Mouse (Mus musculus) layer of hippocampus, postnatal 25 days (tissue): ENCODE results near the gene Pard3. TPM values are rescaled to one million over a fixed set of nuclear protein-coding genes. Genes with fewer than 3 reads are reported as not detected.

Experiments
- DNase-seq, 2 experiments: peaks; one replicate each; pipeline ENCODE4 v3.0.0; 2022; ENCODE audit warnings: mixed read lengths in 2 of 2, low spot score in 1 of 2; ENCODE audit errors: extremely low spot score in 1 of 2
- total RNA-seq, 2 experiments: library from RNA; stranded (reverse); gene quantifications; 2 replicates each; pipeline ENCODE4 v1.2.3; 2021

The Pard3 gene
- total RNA-seq, 2 experiments from 2014 or later = 21.8 to 22.7 TPM

DNA sequence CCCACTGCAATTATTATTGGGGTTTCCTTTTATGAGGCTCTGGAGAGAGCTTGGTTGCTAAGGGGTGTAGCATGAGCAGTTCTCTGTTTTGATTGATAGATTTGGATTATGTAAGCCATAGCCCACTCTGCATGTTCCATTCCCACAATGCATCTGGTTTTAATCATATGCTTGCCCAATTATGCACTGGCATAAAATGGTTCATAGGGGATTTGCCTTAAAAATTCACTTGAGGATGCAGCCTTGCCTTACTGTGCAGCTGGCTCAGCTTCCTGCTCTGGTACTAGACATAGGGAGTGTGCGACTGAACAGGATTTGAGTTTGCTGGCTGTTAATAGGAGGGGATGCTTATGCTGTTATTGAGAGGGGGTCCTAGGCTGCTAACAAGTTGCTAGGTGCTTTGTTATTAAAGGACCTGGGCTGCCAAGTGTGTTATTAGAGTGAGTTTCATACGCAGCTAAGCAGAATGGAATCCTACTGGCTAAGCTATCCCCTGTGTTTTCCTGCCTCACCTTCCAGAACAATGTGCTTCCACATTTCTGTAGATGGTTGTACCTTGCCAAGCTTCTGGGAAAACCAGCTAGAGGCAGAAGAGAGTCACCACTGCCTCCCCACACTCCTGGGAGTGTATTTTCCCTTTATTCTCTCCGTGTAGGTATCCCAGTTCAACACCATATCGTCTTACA lies 151.2 kb downstream of the Pard3 start:
- no peak for DNase-seq

DNA sequence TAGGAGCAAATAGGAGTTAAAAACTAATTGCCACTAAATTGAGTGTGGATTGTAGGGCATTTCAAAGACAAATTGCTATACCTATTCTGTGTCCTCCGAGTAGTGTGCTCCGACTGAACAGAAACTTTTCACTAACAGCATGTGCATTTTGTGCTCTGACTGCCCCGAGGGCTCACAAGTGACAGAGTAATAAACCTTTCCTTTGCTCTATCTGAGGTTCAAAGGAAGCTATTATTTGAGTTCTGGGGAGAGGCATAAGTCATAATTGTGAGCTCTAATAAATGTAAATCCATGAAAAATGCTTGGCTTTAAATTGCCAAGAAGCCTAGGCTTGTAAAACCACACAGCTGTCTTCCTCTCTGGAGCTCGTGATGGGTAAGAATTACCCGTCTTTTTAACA lies 156.5 kb downstream of the Pard3 start:
- DNase-seq = no peak

DNA sequence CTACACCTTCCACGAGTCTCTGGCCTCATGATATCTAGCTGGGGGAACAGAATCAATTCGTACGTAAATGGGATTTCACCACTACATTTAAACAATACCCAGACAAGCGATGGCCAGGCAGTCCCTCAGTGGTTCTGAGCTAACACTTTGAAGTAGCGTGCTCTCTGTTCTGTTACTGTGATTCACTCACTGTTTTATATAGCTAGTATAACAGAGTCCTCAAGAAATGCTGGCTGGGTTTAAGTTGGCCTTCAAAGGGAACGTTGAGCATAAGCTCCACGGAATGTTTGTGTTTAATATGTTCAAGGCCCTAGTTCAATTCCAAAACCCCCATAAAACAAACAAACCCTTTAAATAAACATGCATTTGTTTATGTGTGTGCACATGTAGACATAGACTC lies 156.9 kb downstream of the Pard3 start:
- DNase-seq = no peak

DNA sequence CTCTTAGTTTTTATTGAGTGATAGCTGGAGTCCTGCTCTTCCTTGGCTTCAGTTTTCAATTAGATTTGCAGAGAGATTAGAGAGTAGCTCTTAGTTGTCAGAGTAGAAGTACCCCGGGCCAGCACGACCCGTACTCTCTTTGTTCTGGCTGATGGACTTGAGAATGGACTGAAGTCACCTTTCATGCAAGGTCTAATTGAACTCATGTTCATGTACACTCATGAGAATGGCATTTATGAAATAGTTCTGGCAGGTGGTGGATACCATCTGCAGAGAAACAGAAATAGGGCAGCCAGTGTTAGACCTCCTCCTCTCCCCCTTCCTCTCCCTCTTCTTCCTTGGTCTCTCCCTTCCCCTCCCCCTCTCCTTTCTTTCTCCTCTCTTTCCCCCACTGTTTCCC lies 158.7 kb downstream of the Pard3 start:
- no peak for DNase-seq

DNA sequence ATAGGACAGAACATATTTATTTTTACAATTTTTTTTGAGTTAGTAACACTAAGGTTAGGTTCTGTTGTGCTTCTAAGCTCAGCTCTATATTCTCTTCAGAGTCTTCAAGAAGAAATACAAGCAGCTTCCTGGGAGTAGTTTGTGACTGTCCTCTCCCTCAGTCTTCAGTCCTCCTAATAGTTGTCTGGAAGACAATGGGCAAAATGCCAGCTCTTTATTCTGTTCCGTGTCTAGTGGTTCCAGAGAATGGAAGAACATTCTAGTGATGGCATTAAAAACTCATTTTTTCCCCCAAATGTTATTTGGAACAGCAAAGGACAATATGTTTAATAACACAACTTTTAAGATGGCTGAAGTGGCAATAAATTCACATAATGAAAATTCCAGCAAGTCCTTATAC lies 163.3 kb downstream of the Pard3 start:
- no peak for DNase-seq

DNA sequence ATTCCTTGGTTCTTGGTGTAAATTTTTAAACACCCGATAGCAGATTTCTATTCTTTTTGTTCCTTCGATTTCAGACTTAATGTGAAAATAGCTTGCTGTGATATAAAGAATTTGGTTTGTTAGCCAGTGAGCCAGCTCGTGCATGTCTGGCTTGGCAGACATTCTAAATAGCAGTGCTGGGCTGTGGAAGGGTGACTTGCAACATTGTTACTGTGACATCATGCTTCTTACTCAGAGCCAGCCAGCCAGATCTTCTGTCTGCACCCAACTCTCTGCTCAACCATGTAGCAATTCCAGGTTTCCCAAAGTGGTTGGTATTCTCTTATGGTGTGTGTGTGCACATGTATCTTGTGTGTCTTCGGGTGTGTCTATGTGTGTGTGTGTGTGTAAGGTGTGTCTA lies 163.7 kb downstream of the Pard3 start:
- DNase-seq = no peak

DNA sequence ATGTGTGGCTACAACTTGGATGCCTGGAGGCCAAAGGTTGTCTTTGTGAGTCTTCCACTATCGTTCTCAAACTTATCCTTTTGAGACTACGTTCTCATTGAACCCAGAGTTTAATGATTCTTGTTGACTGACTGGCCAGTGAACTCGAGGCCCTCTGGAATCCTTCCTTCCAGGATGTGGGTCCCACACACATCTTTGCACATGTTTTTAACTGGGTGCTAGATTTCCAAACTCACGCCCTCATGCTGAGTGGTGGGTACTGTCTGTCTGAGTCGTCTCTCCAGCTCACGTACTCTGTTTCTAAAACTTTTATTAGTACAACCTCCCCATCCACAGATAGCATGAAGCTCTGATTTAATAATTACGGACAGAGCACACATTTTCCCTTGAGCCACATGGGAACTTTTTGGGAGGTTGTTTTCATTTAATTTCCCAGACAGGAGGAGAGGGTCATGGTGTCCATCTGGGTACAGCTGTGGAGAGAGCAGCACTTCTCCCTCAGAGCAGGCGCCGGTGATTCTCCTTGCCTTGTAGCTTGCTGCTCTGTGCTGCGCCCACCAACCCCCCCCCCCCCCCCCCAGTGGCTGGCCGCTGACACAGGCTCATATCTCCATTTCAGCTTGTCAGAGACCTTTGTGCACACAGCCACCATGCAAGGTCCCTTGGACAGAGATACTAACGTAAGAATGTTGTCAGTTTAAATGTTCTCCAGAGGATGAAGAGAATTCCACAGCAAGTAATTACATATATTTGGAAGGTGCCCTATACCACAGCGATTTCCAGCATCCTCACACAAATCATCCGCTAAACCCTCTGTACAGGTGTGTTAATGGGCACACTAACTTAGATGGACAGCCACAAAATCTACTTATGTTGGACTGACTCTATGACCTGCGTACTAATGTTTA lies 165.9 kb downstream of the Pard3 start:
- no peak for DNase-seq

DNA sequence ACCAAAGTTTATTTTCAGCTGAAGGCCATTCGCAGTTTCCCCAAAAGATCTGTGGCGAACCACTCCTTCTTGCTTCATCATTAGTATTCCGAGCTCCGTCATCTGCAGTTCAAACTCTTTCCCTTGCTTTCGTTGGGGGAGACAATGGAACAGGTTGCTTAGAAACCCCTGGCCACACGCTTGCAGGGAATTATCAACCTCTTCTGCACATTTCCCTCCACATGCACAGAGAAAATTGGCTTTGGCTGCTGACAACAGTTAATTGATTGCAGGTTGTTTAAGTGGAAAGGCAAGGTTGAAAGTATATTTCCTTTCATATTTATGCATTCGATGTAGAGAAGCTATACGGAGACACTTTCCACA lies 166.5 kb downstream of the Pard3 start:
- no peak for DNase-seq

DNA sequence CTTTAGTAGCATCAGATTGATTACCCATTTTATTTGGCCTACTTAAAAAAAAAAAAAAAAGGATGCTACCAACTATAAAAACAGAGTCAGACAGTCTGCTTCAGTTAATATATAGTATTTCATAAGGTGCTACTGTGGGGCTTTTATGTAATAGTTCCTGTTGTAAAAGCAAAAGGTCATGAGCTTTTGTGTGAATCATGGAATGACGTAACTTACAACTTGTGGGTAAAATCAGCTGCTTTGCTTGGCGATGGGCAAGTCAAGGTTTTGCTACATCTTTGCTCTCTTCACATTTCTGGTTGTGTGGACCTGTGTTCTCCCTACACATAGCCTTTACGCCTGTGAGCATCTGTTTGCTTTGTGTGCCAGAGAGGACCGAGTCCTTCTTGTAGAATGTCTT lies 179.7 kb downstream of the Pard3 start:
- DNase-seq = no peak

DNA sequence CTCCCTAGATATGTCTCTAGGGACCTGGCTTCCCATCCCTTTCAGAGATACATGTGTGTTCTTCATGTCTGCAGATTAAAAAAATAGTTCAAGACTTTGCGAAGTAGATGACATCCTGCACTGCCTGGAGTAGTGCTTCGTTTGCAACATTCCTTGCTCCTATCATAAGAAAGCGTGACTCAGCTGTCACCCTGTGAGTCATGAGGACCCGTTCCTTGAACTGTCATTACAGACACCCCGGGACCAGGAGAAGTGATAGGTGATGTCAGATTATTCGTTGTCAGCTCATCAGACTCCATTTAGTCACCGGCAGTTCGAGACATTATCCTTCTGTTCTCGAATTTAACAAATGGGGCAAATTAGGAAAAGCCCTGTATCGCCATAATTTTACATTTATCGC lies 180.1 kb downstream of the Pard3 start:
- no peak for DNase-seq

DNA sequence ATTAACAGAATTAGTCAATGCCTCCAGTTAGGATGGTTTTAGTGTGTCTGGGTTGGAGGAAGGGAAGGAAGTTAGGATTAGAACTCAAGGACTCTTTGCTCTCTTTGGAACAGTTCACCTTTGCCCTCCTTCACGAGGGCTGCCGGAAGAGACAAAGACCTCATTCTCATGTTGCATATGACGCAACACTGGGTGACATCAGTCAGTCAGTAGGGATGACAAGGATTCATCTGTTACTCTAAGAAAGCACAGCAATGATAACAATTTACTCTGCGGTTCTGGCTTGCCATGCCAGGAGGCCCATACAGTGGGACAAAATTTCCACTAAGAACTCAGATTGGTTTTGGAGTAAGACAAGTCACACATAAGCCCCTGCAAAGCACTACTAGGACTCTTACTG lies 187.1 kb downstream of the Pard3 start:
- DNase-seq = no peak

DNA sequence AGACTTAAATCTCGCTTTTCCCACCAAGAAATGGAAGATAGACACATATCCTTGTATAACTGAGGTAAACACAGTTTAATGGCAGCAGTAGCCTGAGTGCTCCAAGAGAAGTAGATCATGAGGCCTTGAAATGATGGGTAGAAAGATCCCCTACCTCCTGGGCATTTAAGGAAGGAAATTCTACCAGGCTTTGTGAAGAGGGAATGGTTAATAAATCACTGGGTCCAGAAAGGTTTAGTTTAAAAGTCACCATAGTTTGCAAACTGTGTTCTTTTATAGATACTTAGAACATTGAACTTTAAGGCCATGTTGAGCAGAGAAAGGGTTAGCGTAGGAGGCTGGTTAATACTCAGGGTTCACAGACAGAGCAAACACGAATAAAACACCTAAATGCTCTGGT lies 187.8 kb downstream of the Pard3 start:
- DNase-seq = no peak

DNA sequence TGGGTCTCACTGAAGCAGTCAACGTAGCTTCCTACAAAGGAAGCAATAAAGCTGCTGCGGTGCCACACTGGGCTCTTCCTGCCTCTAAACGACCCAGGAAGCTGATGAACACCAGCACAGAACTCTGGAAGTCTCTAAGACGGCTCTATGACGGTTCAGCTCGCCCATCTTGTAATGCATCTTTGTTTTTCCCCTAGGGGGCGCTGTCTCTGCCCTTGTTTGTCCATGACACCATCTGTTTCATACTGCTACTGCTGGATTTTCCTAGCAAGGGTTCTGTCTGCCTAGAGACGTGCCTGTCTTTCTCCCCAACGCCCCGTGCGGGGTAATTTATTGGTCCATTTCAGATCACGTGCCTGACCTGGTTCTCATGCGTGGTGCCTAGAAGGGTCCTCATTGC lies 188.3 kb downstream of the Pard3 start:
- no peak for DNase-seq

DNA sequence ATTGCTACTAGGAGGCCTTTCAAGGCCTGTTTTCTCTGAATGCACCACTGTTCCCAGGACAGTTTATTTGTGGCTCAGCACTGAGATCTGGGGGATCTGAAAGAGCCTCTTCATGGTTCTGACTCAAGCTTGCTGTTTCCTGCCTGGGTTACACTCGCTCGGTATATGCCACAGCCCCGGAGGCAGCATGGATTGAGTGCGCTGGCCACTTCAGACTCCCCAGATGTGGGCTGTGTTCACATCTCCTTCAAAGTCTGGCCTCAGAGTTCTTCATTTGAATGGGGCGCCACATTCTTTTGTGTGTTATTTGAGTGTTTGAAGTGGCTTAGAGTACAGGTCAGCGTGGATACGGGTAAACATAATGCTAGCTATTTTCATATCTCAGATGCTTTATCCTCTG lies 190.9 kb downstream of the Pard3 start:
- no peak for DNase-seq

DNA sequence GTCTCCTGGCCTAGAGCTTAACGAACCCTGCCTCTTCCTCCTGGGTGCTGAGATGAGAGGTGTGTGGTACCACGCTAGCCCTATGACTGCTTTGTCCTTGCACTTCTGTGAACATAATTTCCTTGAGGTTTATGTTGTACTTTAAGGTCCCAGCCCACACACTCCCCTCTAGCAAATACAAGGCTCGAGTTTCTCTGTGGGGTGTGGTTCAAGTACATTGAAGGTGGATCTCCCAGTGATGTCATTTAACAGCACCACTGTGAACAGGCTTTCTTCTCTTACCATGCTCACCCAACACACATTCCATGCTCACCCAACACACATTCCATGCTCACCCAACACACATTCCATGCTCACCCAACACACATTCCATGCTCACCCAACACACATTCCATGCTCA lies 193.4 kb downstream of the Pard3 start:
- no peak for DNase-seq

DNA sequence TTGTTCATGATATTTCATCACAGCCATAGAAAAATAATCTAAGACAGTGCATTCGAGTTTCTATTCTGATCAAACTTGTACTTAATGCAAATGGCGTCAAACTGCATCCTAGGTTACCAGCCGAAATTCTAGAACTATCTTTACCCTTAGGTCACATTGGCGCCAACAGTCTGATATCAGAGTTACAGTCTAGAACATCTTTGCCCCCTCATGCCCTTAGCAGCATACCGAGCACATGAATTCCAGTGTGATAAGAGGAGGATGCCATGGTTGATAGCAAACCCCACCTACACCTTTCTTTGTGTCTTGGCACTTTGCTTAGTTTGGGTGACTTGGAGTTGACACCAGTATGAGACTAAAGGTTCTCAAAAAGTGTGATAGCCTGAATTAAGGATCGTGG lies 197.4 kb downstream of the Pard3 start:
- no peak for DNase-seq

DNA sequence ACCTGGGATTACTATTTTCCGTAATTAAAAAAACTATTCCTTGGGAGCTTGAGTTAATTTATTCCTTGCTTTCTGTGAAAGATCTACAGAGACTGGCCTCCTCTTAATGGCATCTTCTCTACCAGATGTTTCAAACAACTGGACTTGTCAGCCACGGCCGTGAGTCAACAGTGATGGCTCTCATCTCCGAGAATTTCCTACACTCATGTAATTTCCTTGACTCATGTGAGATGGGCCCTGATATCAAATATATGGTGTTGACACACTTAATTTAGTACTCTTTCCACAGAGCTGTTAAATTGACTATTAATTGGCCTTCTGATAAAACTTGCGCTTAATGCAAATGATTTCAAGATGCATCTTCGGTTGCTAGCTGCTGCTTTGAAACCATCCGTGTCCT lies 198.3 kb downstream of the Pard3 start:
- no peak for DNase-seq

DNA sequence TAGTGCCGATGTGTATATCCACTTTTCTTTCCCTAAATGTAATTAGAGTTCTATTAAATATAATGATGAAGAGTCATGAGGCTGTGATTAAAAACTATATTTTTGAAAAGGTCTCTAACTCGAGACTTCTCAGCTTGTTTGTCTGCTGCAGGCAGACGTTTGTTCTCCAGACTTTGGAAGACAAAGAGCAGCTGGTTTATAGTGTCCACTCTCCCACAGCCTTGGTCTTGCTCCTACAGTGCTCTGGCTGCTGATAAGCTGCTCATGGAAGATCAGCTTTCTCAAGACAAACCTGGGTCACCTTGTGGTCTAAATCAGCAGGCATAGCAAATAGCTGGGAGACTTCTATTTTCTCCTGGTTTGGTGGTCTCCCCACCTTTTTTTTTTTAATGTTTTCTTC lies 198.7 kb downstream of the Pard3 start:
- DNase-seq = no peak

DNA sequence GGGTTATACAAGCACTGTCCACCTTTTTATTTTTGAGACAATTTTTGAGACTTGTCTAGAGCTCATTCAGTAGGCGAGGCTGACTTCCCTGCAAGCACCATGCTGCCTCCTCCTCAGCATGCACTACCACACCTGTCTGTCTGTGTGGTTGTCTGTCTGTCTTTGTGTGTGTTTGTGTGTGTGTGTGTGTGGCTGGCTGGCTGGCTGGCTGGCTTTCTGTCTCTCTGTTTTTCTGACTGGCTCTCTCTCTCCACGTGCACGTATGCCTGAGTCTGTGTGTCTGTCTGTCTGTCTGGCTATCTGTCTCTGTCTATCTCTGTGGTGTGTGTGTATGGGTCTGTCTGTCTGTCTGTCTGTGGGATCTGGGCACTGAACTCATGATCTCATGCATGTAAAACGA lies 199.2 kb downstream of the Pard3 start:
- no peak for DNase-seq

DNA sequence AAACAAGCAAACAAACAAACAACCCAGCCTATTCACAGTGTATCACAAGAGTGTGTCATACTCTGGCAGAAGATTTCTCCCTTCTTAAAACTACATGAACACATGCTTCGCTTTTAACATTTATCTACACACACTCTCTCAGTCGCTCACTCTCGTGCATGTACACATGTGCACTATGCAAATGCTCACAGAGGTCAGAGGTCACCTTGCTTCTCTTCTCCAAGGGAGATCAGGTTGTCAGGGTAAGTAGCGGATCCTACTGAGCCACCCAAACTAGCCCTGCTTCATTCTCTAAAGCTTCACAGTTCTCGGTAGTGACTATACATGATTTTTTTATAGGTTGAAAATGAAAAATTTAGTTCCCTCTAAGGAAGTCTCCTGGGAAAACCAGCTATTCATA lies 199.8 kb downstream of the Pard3 start:
- DNase-seq = no peak

DNA sequence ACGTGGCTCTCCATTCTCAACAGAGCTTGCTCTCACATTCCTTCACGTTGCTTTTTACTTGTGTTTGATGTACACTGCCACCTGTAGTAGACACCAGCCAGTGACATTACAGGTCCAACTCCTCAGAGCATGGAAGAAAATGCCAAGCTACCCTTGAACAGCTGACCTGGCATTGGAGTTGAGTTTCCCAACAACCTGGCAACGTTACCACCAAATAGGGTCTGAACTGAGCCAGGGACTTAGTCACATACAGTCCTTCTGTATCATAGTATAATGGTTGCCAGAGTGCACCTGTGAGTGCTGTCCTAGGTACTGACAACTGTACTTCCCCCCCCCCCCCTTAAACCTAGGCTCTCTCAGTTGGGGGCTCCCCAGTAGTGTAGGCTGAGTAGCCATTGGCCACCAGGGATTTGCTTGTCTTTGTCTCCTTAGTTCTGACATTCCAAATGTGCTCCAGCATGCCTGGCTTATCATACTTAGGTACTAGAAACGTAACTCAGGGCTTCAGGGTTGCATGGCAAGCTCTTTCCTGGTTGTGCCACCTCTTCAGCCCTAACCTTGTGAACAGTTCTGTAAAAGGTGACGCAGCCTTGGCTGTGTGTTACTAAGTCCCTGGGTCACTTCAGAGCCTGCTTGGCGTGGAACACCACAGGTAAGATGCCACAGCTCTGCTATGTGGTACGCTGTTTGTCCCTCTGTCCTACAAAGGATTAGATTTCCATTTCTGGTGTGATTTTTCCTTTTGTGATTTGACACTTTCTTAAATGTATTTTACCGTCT lies 201.2 kb downstream of the Pard3 start:
- DNase-seq = no peak
